Mouse (Mus musculus): ENCODE data around the gene Slc9a3r1.
A peak's percentile ranks its signal among the peaks of the same experiment; 100 is the strongest.

Gene Slc9a3r1

GRCm38 (mm10) chr11:115162832-115163480, at the start of gene Slc9a3r1:
Gene Slc9a3r1, plus strand, starts transcription at chr11:115163341.
- peak; percentile 99 for DNase-seq

- no peak for DNase-seq
These were observed 43.7 kb upstream of the Slc9a3r1 start for GRCm38 (mm10) chr11:115119409-115119808.

DNA sequence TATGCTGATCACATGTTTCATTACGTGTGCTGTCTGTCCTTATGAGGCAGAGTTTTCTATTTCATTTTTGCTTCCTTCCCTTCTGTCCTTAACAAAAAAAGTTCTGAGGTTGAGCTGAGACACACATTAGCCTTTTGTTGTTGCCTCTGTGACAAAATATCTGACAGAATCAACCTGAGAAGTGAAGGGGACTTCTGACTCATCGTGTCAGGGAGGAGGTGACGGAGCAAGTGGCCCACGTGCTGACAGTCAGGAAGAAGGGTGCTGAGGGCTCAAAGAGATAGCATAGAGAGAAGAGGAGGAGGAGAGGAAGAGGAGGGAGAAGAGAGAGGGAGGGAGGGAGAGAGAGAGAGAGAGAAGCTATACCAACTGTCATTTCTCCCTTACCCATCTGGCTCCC, 34.7 kb upstream of the Slc9a3r1 start:
- DNase-seq = no peak

DNA sequence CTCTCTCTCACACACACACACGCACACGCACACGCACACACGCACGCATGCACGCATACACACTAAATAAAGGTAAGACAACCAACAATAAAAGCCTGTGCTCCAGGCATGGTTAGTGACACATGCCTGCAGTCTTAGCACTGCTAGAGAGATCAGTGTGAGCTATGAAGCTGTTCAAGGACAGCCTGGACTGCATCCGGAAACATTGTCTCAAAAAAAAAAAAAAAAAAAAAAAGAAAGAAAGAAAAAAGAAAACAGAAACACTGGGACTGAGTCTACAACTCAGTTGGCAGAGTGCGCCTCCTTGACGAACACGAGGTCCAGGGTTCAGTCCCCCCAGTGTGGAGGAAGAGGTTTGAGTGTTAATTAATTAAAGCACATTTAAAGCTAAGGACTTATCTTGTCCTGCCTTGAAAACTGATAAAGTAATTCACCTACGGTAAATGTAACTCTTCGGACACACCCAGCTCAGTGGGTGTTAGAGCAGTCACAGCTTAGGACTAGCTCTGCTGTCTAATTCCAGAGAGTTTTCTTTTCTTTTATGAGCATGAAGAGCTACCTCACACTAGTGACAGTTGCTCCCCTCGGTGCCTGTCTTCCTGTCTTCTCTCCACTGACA, 33.5 kb upstream of the Slc9a3r1 start:
- no peak for DNase-seq

GRCm38 (mm10) chr11:115131768-115132381, 31.3 kb upstream of the Slc9a3r1 start:
- no peak for DNase-seq

DNA sequence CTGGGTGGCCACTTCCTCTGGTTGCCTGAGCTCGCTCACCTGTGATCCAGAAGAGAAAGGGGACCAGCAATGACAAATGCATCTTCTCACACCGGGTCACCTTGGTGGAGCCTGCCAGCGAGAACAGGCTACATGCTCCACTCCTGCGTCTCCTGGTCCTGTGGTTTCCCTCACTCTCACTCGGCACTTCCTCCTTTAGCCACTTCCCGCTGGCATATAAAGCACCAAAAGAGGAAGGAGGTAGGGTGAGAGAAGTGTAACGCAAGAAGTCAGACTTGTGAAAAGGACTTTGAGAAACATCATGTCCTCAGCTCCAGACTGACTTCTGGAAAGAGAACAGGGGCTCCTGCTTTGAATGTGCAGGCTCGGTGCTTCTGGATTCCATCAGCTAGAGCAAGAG, 29.3 kb upstream of the Slc9a3r1 start, which contains the start of gene Cd300lf:
Cd300lf (minus strand) TSS at position 193 of the 400 bp plus-strand sequence.
- DNase-seq = no peak

GRCm38 (mm10) chr11:115138597-115139262, 24.4 kb upstream of the Slc9a3r1 start:
- DNase-seq = no peak

DNA sequence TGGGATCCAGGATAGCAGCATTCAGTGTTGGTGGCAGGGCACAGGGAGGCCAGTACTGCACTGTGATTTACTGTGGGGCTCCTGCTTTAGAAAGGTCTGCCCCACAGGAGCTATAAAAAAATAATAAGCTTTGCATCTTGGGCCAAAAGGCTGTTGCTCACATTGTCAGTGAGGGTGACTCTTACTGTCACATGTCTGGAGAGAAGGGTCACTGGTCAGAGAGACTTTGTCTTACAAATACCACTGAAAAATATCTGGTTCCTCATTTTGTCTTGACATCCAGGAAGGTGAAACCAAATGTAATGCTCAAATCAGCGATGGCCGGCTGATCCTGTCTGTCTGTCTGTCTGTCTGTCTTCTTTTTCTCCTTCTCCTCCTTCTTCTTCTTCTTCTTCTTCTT, 21.2 kb upstream of the Slc9a3r1 start:
- no peak for DNase-seq

DNA sequence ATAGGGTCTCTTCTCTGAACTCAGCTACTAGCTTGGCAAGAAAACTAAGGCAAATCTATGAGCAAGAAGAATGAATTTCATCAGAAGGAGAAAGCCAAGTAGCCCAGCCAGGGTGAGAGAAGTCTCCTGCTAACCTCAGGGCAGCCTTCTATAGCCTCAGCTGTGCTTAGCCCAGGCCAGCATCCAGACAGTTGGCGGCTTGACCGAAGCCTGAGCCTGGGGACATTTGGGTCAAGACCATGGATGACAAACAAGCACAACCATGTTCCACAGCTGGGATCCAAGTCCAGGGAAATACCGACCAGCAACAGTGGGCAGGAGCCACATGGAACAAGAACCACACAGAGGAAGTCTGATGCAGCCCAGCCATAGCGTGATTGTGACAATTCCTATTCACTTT, 15.3 kb upstream of the Slc9a3r1 start:
- DNase-seq = no peak

DNA sequence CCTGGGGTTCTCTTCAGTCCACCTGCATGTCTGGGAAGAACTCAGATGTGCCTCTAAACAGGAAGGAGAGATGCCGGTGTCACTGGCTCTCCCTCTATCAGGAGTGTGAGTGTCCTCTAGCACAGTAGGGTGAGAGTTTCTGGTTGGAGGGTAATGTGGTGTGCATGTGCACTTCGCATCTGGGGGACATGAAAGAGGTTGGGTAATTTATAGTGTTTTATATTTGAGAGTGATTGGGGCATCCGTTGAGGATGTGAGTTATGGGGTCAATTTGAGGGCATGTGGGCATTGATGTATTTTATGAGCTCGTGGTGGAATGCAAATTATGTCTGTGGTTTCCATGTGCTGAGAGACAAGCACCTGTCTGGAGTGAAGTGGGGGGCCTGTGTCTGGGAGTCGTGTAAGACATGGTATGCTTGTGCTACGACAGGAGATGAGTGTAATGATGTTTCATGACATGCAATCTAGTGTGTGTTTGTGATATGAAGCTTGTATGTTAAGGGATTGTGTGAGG, 12.3 kb upstream of the Slc9a3r1 start:
- no peak for DNase-seq

GRCm38 (mm10) chr11:115151755-115152429, 11.2 kb upstream of the Slc9a3r1 start:
- peak; percentile 81 for DNase-seq

DNA sequence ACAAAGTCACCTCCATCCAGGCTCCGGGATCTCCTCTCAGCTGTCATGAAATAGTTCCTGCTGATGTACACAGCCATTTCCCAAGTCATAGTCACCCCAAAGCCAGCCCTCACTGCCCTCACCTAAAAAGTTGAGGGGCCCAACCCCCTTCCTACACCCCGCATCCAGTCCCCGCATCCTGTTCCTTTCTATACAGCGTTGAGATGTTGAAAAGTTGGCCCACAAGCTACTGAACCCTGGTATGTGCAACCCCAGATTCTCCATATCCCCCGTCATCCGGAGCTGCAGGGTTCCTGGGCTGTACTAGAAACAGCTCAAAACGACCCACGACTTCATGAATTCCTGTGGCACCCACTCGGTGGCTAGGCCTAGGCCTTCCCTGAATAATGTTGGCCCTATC, 10.1 kb upstream of the Slc9a3r1 start:
- no peak for DNase-seq

GRCm38 (mm10) chr11:115153699-115154292, 9.3 kb upstream of the Slc9a3r1 start:
- peak; percentile 83 for DNase-seq

DNA sequence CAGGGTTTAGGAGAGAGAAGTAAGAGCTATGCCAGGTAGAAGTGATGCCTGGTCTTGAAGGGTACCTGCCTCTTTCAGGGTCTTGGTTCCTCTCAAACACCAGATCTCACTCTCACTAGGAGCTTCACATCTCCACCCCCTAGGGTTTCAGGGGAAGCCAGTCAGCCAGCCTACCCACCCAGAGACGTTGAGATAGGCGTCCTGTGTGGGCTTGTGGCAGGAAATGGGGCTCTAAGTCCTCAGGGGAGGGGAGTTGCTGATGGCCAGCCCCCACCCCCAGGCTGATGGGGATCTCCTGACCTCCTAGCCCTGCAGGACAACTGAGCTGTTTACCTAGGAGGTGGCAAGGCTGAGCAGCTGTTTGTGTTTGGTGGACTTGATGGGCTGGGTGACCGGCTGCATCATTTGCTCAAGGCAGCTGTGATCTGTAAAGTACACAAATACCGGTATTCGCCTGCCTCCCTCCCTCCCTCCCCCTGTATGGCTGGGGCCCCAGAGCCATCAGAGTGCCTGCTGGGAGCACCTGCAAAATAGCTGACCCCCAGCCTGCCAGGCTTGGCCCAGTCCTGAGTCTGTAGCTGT, 8.0 kb upstream of the Slc9a3r1 start:
- no peak for DNase-seq

DNA sequence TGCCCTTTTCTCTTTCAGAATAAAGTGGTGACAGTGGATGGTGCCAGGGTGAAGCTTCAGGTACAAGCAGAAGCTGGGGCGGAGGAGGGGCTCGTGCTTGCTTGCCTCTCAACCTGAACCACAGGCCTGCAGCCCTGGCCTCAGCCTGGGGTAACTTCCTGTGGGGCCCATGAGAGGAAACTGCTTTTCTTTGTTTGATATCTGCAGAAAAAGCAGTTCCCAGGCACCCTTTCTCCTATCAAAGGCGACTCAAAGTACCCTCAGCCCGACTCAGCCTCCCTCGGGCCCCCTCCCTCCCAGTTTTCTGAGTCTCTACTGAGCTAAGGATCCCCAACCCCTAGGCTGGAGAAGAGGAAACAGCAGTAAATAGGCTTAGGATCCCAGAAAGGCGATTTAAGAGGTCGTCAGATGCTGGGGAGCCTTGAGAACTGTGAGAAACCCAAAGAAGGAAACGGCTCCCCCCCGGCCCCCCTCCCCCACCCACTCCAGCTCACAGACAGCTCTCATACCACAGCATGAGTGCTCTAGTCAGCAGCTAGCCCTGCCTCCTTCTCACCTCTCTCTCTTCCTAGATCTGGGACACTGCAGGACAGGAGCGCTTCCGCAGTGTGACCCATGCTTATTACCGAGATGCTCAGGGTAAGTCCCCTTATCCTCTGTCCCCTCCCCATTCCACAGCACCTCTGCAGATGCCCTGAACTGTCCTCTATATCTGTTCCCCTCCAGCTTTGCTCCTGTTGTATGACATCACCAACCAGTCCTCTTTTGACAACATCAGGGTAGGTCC, 5.0 kb upstream of the Slc9a3r1 start:
- DNase-seq = peak; percentile 13

DNA sequence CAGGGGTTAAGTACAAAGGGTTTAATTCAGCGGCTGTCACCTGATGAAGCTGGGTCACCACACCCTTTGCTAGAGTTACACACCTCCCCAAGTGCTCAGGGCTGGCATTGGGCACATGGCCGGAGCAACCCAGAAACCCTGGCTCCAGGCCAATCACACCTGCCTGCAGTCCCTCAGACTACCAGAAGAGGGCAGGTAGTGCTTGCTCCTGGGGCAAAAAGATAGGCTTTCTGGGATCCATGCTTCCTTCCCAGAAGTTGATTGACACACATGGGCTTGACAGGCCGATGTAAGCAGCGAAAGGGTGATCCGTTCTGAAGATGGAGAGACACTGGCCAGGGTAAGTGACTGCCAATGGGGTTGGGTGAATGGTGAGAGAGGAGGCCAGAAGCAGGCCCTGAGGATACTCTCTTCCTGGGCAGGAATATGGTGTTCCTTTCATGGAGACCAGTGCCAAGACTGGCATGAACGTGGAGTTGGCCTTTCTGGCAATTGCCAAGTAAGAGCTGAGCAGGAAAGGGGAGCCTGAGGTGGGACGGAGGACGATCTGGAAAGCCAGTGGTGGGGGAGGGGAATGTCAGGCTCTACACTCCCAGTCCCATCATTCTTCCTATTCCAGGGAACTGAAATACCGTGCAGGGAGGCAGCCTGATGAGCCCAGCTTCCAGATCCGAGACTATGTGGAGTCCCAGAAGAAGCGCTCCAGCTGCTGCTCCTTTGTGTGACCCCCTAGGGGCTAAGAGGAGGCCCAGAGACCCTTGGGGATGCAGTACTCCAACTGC, 2.9 kb upstream of the Slc9a3r1 start:
- DNase-seq = peak; percentile 94

- DNase-seq = peak; percentile 77
These were observed 2.1 kb upstream of the Slc9a3r1 start for GRCm38 (mm10) chr11:115160883-115161577.

GRCm38 (mm10) chr11:115161578-115162204, 1.4 kb upstream of the Slc9a3r1 start:
- peak; percentile 18 for DNase-seq

GRCm38 (mm10) chr11:115162205-115162601, 938 bp upstream of the Slc9a3r1 start:
- peak; percentile 16 for DNase-seq
